Mouse (Mus musculus) urinary bladder, postnatal 0 days (tissue): ENCODE results near the gene 4931428F04Rik. TPM values are rescaled to one million over a fixed set of nuclear protein-coding genes. Genes with fewer than 3 reads are reported as not detected.

ENCODE experiments used
- microRNA counts: library from miRNA; unstranded; fragments of <30 nt; microRNA quantifications from one replicate; lab custom pipeline; 2016
- microRNA-seq: library from miRNA; unstranded; fragments of <30 nt; microRNA quantifications from one replicate; pipeline ENCODE4, GENCODE M21; 2016
- polyA plus RNA-seq: library from polyadenylated mRNA; unstranded; fragments of >200 nt; fragmentation: Nextera tagmentation; extraction: Ambion mirVana; gene quantifications from 2 replicates; pipeline ENCODE4 v1.2.1, GENCODE M21; 2015

4931428F04Rik gene
- polyA plus RNA-seq = 1.8 and 2.2 TPM in 2 replicates

DNA sequence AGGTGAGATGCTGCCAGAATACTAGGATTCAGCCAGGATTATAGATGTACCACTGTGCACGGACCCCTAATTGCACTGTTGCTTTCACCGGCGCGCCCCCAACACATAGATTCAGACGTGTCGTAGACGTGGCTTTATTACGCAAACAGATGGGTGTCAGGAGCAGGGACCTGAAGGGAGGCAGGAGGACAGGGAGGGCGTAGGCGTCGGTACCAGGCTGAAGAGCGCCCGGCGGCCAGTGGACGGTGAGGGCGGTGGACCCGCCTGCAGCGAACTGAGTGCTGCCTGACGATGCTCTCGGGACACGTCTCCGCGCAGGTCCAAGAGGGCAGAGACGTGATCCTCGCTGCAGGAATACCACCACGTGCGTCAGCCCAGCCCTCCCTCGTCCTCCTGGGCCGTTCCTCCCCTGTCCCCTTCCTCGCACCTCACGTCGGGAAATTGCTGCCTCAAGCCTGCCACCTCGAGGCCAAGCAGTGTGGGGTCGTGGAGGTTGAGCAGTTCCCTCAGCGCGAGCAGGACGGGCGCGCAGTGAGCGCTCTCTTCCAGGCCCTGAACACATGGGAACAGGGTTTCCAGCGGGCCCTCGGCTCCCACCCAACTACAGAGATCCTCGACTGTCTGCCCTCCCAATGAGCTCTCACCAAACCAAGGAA, at the start of gene 4931428F04Rik:
TSS of gene 4931428F04Rik (minus strand) at position 60 of the 656 bp plus-strand sequence.

GRCm38 (mm10) chr8:105326141-105326672, 36.5 kb upstream of the 4931428F04Rik start, which contains the start of the genes Lrrc29 and Tmem208:
Lrrc29 (minus strand) TSS chr8:105326278.
Tmem208 (plus strand) TSS chr8:105326354.

DNA sequence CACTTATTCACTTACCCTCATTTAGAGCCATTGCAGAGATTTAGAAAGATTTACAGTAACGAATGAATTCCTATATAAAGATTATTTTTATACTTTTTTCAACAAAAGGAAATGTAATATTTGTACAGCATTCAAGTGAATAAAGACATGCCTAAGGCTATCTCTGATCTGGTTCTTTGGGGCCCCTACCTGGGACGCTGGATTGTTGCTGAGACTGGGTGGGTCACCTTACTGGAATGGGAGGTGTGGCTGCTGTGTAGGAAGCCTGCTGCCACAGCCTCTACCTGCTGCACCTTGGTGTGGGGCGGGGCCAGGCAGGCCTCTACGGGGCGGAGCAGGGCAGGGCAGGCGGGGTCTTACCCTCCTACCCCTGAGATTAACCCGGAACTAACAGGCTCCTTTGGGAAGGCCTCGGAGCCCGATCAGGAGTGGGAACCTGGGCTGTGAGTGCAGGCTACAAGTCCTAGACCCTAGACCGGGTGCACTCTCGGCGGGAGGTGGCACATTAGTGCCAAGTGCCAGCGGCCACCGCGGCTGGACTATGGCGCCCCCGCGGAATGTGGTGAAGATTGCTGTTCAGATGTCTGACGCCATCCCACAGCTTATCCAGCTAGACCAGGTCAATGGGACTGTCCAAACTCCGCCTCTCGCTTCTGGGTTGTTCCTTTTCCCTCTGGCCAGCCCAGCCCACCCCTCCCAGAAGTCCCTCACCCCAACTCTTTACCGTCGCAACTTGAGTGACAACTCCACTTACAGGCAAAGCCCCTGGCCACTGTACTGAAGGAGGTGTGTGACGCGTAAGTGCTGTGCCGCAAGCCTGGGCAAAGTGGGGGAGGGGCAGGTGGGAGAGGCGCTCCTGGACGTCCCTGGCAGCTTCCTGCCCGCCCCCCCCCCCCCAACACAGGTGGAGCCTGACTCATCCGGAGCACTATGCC, 15.8 kb upstream of the 4931428F04Rik start, which contains the start of gene Elmo3:
TSS of gene Elmo3 (plus strand) at position 391 of the 935 bp plus-strand sequence.

DNA sequence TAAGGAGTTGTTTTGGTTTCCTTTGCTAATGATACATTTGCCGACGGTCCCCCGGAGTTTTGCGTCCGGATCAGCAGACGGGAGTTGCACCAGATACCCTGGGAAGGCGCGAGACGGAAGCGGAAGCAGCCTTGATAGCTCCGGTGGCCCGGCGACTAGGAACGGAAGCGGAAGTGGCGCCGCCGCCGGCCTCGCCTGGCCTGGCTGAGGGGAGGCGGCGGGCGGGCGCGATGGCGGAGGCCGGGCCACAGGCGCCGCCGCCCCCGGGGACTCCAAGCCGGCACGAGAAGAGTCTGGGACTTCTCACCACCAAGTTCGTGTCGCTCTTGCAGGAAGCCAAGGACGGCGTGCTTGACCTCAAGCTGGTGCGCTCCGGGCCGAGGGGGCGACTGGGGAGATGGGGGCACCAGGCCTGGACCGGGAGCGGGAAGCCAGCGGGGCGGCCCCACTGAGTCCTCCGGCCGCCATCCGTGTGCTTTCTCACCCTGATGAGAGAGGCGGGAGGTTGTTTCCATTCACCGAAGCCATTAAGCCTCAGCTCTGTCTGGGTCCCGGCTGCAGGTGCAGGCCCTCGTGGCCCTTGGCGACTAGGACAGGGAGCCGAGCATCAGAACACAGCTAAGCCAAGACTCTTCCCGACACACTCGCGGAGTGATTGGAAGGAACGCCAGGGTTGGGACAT, 8.0 kb upstream of the 4931428F04Rik start, which contains the start of gene E2f4:
TSS of gene E2f4 (plus strand) at position 153 of the 682 bp plus-strand sequence.

GRCm38 (mm10) chr8:105295895-105296573, 6.4 kb upstream of the 4931428F04Rik start, which contains the start of gene Exoc3l:
Exoc3l (minus strand) TSS chr8:105296101.

GRCm38 (mm10) chr8:105275840-105276239, 13.8 kb downstream of the 4931428F04Rik start, which contains the start of gene Nol3:
Nol3 (plus strand) TSS chr8:105276140.

GRCm38 (mm10) chr8:105269461-105269947, 20.2 kb downstream of the 4931428F04Rik start, which contains the start of gene Hsf4:
Hsf4 (plus strand) TSS chr8:105269801.

DNA sequence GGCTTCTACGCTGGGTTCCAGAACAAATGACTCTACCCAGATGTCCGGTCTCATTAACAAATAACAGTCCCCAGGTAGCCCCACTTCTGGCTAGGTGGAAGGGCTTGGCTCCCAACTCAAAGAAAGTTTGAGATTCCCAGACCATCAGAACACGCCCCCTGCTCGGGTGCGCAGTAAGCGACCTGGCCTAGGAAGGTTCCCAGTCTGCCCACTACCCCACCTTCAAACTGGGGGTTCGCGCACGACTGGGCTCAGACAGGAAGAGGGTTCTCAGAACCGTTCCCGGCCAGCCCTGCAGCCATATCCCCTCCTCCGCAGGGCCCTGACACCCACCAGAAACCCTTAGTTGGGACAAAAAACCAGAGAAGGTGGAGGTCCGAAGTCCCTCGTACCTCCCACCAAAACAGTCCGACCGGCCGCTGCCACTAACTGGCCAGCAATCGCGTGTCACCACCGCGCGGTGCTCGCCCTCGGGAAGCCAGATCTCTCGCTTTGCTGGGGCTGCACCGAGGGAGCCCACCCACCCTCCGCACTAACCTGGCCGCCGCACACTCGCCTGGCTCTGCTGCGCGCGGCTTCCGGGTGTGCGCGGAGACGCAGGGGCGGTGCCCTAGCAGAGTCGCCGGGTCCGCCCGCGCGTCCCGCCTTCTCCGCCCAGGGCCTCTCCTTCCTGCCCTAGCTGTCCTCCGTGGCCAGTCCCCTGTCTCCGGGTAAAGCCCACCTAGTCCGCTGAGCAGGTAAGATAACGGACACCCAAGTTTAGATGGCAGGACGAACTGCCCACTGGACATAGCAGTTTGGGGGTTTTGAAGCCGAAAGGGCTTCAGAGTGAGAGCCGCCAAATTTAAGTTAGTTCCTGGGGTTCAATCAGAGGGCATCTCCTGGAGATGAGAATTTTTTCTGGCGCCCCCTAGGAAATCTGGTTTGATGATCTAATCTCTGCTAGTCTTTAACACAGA, 25.4 kb downstream of the 4931428F04Rik start, which contains the start of the genes Tradd and Fbxl8:
TSS of gene Tradd (minus strand) at position 586 of the 959 bp plus-strand sequence.
TSS of gene Fbxl8 (plus strand) at position 625 of the 959 bp plus-strand sequence.

GRCm38 (mm10) chr8:105254966-105255350, 34.7 kb downstream of the 4931428F04Rik start, which contains the start of gene B3gnt9:
B3gnt9 (minus strand) TSS chr8:105255153.

MicroRNA genes within 50 kb of the gene (microRNA counts, 519-probe panel; counts per million panel counts)
- 2,806 counts per million, percentile 40 among the panel's probes with 10 or more counts for microRNA mmu-miR-328 (lab: Ali Mortazavi, UCI)

Small RNAs within 50 kb of the gene (microRNA-seq; reads per million reads assigned to microRNA genes)
- gene Gm27320 = not detected
- 259 reads per million, percentile 57 among the genes with 10 or more reads in this experiment for gene Mir328

Other genes with a start within 250 kb of the 4931428F04Rik start
- 0.11 TPM in 1 of 2 replicates, not detected in the other for gene Ces3a, start 241.3 kb downstream of the 4931428F04Rik start, polyA plus RNA-seq
- not detected in 2 replicates for gene Ces3b, start 206.1 kb downstream of the 4931428F04Rik start, polyA plus RNA-seq
- not detected in 2 replicates for gene Ces4a, start 158.1 kb downstream of the 4931428F04Rik start, polyA plus RNA-seq
- 21.8 and 25.9 TPM in 2 replicates for gene Cbfb, start 119.2 kb downstream of the 4931428F04Rik start, polyA plus RNA-seq
- gene D230025D16Rik, start 64.7 kb downstream of the 4931428F04Rik start, polyA plus RNA-seq = 22.8 and 25.6 TPM in 2 replicates
- gene B3gnt9, start 34.7 kb downstream of the 4931428F04Rik start, polyA plus RNA-seq = 24.2 and 26.3 TPM in 2 replicates
- gene Tradd, start 25.3 kb downstream of the 4931428F04Rik start, polyA plus RNA-seq = 29.8 and 30.8 TPM in 2 replicates
- 5.4 and 5.7 TPM in 2 replicates for gene Fbxl8, start 25.2 kb downstream of the 4931428F04Rik start, polyA plus RNA-seq
- 0.30 and 0.31 TPM in 2 replicates for gene Hsf4, start 20.1 kb downstream of the 4931428F04Rik start, polyA plus RNA-seq
- 1.6 TPM in 2 replicates for gene Nol3, start 13.7 kb downstream of the 4931428F04Rik start, polyA plus RNA-seq
- gene Exoc3l, start 6.2 kb upstream of the 4931428F04Rik start, polyA plus RNA-seq = 2.0 and 3.2 TPM in 2 replicates
- 35.9 and 42.7 TPM in 2 replicates for gene E2f4, start 7.8 kb upstream of the 4931428F04Rik start, polyA plus RNA-seq
- 12.4 and 13.3 TPM in 2 replicates for gene Elmo3, start 15.7 kb upstream of the 4931428F04Rik start, polyA plus RNA-seq
- gene Lrrc29, start 36.4 kb upstream of the 4931428F04Rik start, polyA plus RNA-seq = 2.3 and 3.2 TPM in 2 replicates
- gene Tmem208, start 36.5 kb upstream of the 4931428F04Rik start, polyA plus RNA-seq = 79.0 and 90.0 TPM in 2 replicates
- 0.85 and 1.1 TPM in 2 replicates for gene Fhod1, start 58.1 kb upstream of the 4931428F04Rik start, polyA plus RNA-seq
- 0.39 and 0.54 TPM in 2 replicates for gene Slc9a5, start 59.0 kb upstream of the 4931428F04Rik start, polyA plus RNA-seq
- gene Plekhg4, start 83.4 kb upstream of the 4931428F04Rik start, polyA plus RNA-seq = 0.48 and 0.92 TPM in 2 replicates
- not detected in 2 replicates for gene Kctd19, start 123.6 kb upstream of the 4931428F04Rik start, polyA plus RNA-seq
- gene Lrrc36, start 123.7 kb upstream of the 4931428F04Rik start, polyA plus RNA-seq = 0.14 and 0.34 TPM in 2 replicates
- 44.9 and 57.8 TPM in 2 replicates for gene Tppp3, start 181.7 kb upstream of the 4931428F04Rik start, polyA plus RNA-seq
- gene Zdhhc1, start 207.0 kb upstream of the 4931428F04Rik start, polyA plus RNA-seq = 19.3 and 20.5 TPM in 2 replicates
- gene Hsd11b2, start 228.9 kb upstream of the 4931428F04Rik start, polyA plus RNA-seq = 0.51 and 0.60 TPM in 2 replicates